Mouse (Mus musculus) CD4-positive, CD25-positive, alpha-beta regulatory T cell, adult 2 months (primary cell): ENCODE data around the gene Tmem265.

Source experiments
- DNase-seq: peaks from one replicate; pipeline ENCODE4 v3.0.0-alpha.2; 2012; ENCODE audit warnings: low read depth, low spot score

Tmem265 gene

GRCm38 (mm10) chr7:127561340-127561858, at the start of gene Tmem265:
Tmem265 (plus strand) TSS chr7:127561390.
- DNase-seq: no peak

- DNase-seq: peak; percentile 99
These were observed 49.4 kb upstream of the Tmem265 start, which contains the start of gene Srcap for GRCm38 (mm10) chr7:127511808-127512230. Srcap (plus strand) TSS chr7:127511983.

- peak; percentile 97 for DNase-seq
These were observed 48.8 kb upstream of the Tmem265 start for GRCm38 (mm10) chr7:127512231-127513015.

- DNase-seq: peak; percentile 72
These were observed 48.2 kb upstream of the Tmem265 start for GRCm38 (mm10) chr7:127513016-127513390.

GRCm38 (mm10) chr7:127513781-127514180, 47.4 kb upstream of the Tmem265 start:
- DNase-seq: no peak

DNA sequence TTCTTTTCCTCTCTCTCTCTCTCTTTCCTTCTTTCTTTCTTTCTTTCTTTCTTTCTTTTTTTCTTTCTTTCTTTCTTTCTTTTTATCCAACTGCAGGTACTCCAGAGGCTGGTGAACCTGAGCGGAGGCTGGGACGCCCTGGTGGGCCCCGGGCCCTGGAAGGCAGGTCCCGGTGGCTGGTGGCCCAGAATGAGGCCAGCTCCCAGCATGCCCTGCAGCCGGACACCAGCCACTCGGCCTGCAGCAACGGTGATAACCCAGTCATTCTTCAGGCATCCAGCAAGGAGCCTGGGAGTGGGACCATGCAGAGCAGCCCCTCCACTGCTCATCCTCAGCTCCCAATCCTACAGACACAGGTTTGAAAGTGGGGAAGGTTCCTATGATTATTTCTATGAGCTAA, 45.3 kb upstream of the Tmem265 start:
- no peak for DNase-seq

- DNase-seq: no peak
These were observed 44.8 kb upstream of the Tmem265 start for GRCm38 (mm10) chr7:127516344-127516743.

- no peak for DNase-seq
These were observed 41.9 kb upstream of the Tmem265 start, which contains the start of gene Gm42715 for GRCm38 (mm10) chr7:127519284-127519683. Gm42715 (plus strand) TSS chr7:127519584.

DNA sequence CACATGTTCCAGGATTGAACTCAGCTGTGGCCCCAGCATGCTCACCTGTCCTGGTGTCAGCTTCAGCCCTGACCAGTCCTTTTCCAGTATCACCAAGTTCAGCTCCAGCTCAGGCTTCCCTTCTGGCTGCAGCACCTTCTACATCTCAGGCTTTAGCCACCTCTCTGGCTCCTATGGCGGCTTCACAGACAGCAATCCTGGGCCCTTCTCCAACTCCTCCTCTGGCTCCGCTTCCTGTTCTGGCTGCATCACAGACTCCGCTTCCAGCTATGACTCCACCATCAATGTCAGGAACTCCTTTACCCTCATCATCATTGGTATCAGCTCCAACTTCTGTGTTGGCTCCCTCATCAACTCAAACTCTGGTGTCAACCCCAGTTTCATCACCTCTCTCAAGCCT, 19.5 kb upstream of the Tmem265 start:
- DNase-seq: no peak

GRCm38 (mm10) chr7:127549116-127549835, 11.9 kb upstream of the Tmem265 start:
- no peak for DNase-seq

DNA sequence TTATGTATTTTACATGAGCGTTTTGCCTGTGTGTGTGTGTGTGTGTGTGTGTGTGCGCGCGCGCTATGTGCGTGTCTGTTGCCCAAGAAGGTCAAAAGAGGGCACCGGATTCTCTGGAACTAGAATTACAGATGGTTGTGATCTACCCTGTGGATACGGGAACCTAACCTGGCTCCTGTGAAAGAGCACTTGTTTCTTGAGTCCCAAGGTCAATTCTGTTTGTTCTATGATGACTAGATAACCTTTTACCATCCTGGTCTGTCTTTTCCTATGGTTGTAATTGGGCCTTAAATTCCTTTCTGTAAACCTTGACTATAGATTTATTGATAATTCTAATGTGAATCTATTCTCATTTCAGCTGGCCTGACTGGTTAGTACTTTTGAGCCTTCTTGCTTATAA, 9.6 kb upstream of the Tmem265 start:
- no peak for DNase-seq

GRCm38 (mm10) chr7:127560580-127560979, 610 bp upstream of the Tmem265 start:
- no peak for DNase-seq

GRCm38 (mm10) chr7:127564381-127565150, 3.4 kb downstream of the Tmem265 start:
- no peak for DNase-seq

GRCm38 (mm10) chr7:127572895-127573471, 11.8 kb downstream of the Tmem265 start, which contains the start of gene Phkg2:
Phkg2 (plus strand) TSS chr7:127573340.
- DNase-seq: peak; percentile 96

DNA sequence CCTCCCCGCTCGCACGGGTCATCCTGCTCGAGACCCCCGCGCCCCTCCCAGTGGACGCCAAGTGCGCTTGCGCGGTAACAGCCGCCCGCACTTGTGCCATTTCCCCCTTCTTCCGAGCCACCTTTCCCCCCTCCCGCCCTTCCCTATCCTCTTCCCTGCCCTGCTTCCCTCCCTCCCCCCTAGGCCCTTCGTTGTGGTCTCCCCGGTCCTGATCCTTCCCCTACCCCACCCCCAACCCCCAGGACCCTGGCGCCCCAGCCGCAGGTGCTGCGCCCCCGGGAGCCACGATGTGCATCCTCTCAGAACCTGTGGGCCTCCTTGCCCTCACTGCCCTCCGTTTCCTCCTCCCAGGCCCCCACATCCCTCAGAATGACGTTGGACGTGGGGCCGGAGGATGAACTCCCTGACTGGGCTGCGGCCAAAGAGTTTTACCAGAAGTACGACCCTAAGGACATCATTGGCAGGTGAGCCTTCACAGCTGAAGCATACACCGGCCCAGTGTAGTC, 12.4 kb downstream of the Tmem265 start:
- no peak for DNase-seq

- peak; percentile 21 for DNase-seq
These were observed 12.9 kb downstream of the Tmem265 start for GRCm38 (mm10) chr7:127574115-127574514.

- DNase-seq: no peak
These were observed 22.1 kb downstream of the Tmem265 start for GRCm38 (mm10) chr7:127583260-127583659.

DNA sequence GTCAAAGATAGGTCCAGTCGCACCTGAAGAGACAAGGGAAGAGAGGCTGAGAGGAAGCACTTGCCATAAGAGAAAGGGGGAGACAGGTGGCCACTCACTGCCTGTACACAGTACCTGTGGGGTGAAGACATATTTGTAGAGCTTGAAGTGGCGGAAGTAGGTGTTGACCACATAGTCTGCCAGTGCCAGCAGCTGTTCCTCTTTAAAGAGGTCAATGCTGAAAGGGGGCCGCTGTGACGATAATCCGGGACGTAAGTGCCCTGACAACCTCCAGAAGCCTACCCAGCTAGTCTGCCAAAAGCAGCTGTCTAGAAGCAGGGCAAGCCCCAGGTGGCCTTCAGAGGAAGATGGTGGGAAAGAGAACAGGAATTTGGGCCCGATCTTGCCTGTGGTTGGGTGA, 23.8 kb downstream of the Tmem265 start:
- no peak for DNase-seq

GRCm38 (mm10) chr7:127586149-127586548, 25.0 kb downstream of the Tmem265 start:
- no peak for DNase-seq

GRCm38 (mm10) chr7:127587196-127587595, 26.0 kb downstream of the Tmem265 start:
- DNase-seq: no peak
